Mouse (Mus musculus): ENCODE data around the gene Mllt6. TPM values are rescaled to one million over a fixed set of nuclear protein-coding genes. Genes with fewer than 3 reads are reported as not detected.
"Not testable (repeated sequence)": the region's sequence is repeated elsewhere in the genome, so short reads cannot be mapped to it uniquely, and the experiment has no call there.

Mllt6 gene
- polyA plus RNA-seq, 1 experiment from 2014 or later: 3.3 TPM

GRCm38 (mm10) chr11:97656269-97656971 is 6.8 kb upstream of the Mllt6 start:
- WGBS (ENCODE audit: insufficient replicate concordance): 69% methylated on average over 14 of the region's 14 CpGs
- Histone ChIP-seq H3K4me3 (ENCODE audit: low read depth, low read length) (no peak overlapping the region), H3K9me3 (replicated peaks; ENCODE audit: control insufficient read depth, low read length) (no peaks in the 10 kb centered on the region), H3K4me2 (no peak overlapping the region), H3K36me3 (ENCODE audit: control insufficient read depth, insufficient read depth, low read length) (no peaks in the 10 kb centered on the region), H3K9ac (ENCODE audit: low read depth, low read length) (no peak overlapping the region), H3K27me3 (ENCODE audit: control insufficient read depth, insufficient read depth, low read length) (no peaks in the 10 kb centered on the region; the same call in 1 of the 2 replicates), H3K4me1 (ENCODE audit: control insufficient read depth, insufficient read depth, low read length) (peaks cover 36% of the 10 kb centered on the region), H3K27ac (ENCODE audit: low read depth, low read length) (no peak overlapping the region)
- no peak for ATAC-seq (replicated peaks; ENCODE audit: insufficient number of reproducible peaks, low FRiP score, low TSS enrichment)

GRCm38 (mm10) chr11:97657184-97657945 is 5.8 kb upstream of the Mllt6 start:
- Histone ChIP-seq H3K4me3 (ENCODE audit: low read depth, low read length) (no peak overlapping the region), H3K27me3 (ENCODE audit: control insufficient read depth, insufficient read depth, low read length) (peaks cover 7% of the 10 kb centered on the region), H3K4me2 (no peak overlapping the region; the same call in 1 of the 2 replicates), H3K27ac (ENCODE audit: low read depth, low read length) (peak overlapping the region; percentile 35), H3K9me3 (replicated peaks; ENCODE audit: control insufficient read depth, low read length) (no peaks in the 10 kb centered on the region), H3K4me1 (ENCODE audit: control insufficient read depth, insufficient read depth, low read length) (peaks cover 45% of the 10 kb centered on the region), H3K36me3 (ENCODE audit: control insufficient read depth, insufficient read depth, low read length) (no peaks in the 10 kb centered on the region), H3K9ac (ENCODE audit: low read depth, low read length) (no peak overlapping the region)
- 45% methylated on average over 3 of the region's 6 CpGs for WGBS (ENCODE audit: insufficient replicate concordance)
- ATAC-seq (replicated peaks; ENCODE audit: insufficient number of reproducible peaks, low FRiP score, low TSS enrichment): no peak

- not testable (repeated sequence) for ATAC-seq (replicated peaks; ENCODE audit: insufficient number of reproducible peaks, low FRiP score, low TSS enrichment); H3K4me3 ChIP-seq (ENCODE audit: low read depth, low read length); H3K36me3 ChIP-seq (ENCODE audit: control insufficient read depth, insufficient read depth, low read length); H3K4me2 ChIP-seq; H3K9ac ChIP-seq (ENCODE audit: low read depth, low read length); H3K9me3 ChIP-seq (replicated peaks; ENCODE audit: control insufficient read depth, low read length); H3K27ac ChIP-seq (ENCODE audit: low read depth, low read length); H3K27me3 ChIP-seq (ENCODE audit: control insufficient read depth, insufficient read depth, low read length)
- peaks cover 48% of the 10 kb centered on the region for H3K4me1 ChIP-seq (ENCODE audit: control insufficient read depth, insufficient read depth, low read length)
- 80% methylated on average over 6 of the region's 6 CpGs for WGBS (ENCODE audit: insufficient replicate concordance)
Observed at GRCm38 (mm10) chr11:97657967-97658366, 5.2 kb upstream of the Mllt6 start.

DNA sequence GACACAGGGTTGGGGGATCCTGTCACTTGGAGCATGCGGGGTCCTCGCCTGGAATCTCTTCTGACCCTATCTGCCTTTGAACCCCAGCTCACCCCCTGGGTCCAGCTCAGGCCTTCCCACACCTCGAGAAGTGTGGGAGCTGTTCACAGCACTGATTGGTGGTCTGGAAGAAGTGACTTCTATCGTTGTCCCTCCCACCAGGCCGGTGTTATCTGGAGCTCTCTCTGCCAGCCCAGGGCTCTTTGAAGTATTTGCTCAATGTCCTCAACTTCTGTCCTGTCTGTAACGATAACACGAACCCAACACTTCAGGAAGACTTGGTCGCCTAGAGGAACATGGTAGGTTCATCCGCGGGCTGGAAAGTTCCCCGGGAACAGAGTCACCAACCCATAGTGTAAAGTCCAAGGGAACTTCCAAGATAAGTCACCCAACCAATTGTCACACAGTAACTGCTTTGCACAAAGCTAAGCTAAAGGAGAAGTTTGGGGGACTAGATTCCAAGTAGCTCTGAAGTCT is 4.4 kb upstream of the Mllt6 start:
- Histone ChIP-seq H3K4me2 (peak overlapping the region; percentile 86), H3K4me1 (ENCODE audit: control insufficient read depth, insufficient read depth, low read length) (peaks cover 48% of the 10 kb centered on the region), H3K27ac (ENCODE audit: low read depth, low read length) (no peak overlapping the region)

DNA sequence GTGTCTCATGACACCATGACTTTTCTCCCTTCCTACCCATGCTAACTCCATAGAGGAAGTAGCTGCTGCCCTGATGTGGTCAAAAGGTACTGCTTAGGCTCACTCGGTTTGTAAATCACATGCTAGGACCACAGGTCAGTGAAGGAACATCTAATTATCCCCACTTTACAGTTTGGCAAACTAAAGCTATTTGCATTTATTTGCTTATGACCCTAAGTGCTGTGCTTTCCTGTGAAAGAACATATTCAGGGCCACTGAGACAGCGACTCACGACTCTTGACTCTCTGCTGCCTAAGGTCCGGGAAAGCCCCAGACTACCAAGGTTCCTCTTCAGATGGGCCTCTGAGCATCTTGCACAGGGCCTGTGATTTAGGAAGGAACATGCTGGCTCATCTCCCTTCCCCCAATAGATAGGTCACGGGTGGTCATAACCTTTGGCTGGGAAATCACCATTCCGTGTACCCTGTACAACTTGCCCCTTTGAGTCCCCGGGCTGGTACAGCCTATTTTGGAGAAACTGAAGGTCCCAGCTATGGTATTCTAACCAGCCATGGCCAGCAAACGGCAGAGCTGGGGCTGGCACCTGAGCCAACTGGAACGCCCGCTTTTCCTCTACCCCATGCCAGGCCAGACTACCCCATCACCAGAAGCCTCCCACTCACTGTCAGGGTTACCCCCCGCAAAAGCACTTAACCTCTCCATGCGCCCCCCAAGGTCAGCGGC is 3.8 kb upstream of the Mllt6 start:
- Histone ChIP-seq H3K27me3 (ENCODE audit: control insufficient read depth, insufficient read depth, low read length) (peaks cover 8% of the 10 kb centered on the region), H3K27ac (ENCODE audit: low read depth, low read length) (peak overlapping the region; percentile 85), H3K4me3 (ENCODE audit: low read depth, low read length) (peak overlapping the region; percentile 82), H3K4me2 (peak overlapping the region; percentile 86), H3K9me3 (replicated peaks; ENCODE audit: control insufficient read depth, low read length) (no peaks in the 10 kb centered on the region), H3K36me3 (ENCODE audit: control insufficient read depth, insufficient read depth, low read length) (no peaks in the 10 kb centered on the region), H3K4me1 (ENCODE audit: control insufficient read depth, insufficient read depth, low read length) (peaks cover 48% of the 10 kb centered on the region), H3K9ac (ENCODE audit: low read depth, low read length) (peak overlapping the region; percentile 93)
- ATAC-seq (replicated peaks; ENCODE audit: insufficient number of reproducible peaks, low FRiP score, low TSS enrichment): no peak
- WGBS (ENCODE audit: insufficient replicate concordance): 8% methylated on average over 13 of the region's 13 CpGs

More for the DNA sequence above, 4.4 kb upstream of the Mllt6 start:
- Histone ChIP-seq H3K9ac (ENCODE audit: low read depth, low read length) (no peak overlapping the region), H3K9me3 (replicated peaks; ENCODE audit: control insufficient read depth, low read length) (no peaks in the 10 kb centered on the region), H3K4me3 (ENCODE audit: low read depth, low read length) (no peak overlapping the region), H3K36me3 (ENCODE audit: control insufficient read depth, insufficient read depth, low read length) (no peaks in the 10 kb centered on the region), H3K27me3 (ENCODE audit: control insufficient read depth, insufficient read depth, low read length) (peaks cover 8% of the 10 kb centered on the region)
- WGBS (ENCODE audit: insufficient replicate concordance): 21% methylated on average over 11 of the region's 11 CpGs
- ATAC-seq (replicated peaks; ENCODE audit: insufficient number of reproducible peaks, low FRiP score, low TSS enrichment): no peak

- Histone ChIP-seq H3K4me3 (ENCODE audit: low read depth, low read length) (peak overlapping the region; percentile 82), H3K27me3 (ENCODE audit: control insufficient read depth, insufficient read depth, low read length) (peaks cover 8% of the 10 kb centered on the region), H3K4me2 (peak overlapping the region; percentile 86), H3K9me3 (replicated peaks; ENCODE audit: control insufficient read depth, low read length) (no peaks in the 10 kb centered on the region), H3K36me3 (ENCODE audit: control insufficient read depth, insufficient read depth, low read length) (no peaks in the 10 kb centered on the region), H3K9ac (ENCODE audit: low read depth, low read length) (peak overlapping the region; percentile 93), H3K27ac (ENCODE audit: low read depth, low read length) (peak overlapping the region; percentile 85), H3K4me1 (ENCODE audit: control insufficient read depth, insufficient read depth, low read length) (peaks cover 52% of the 10 kb centered on the region)
- WGBS (ENCODE audit: insufficient replicate concordance): under 1% methylated on average over 75 of the region's 78 CpGs
- peak; percentile 79 for ATAC-seq (replicated peaks; ENCODE audit: insufficient number of reproducible peaks, low FRiP score, low TSS enrichment)
Observed at GRCm38 (mm10) chr11:97659990-97660714, 3.1 kb upstream of the Mllt6 start.

DNA sequence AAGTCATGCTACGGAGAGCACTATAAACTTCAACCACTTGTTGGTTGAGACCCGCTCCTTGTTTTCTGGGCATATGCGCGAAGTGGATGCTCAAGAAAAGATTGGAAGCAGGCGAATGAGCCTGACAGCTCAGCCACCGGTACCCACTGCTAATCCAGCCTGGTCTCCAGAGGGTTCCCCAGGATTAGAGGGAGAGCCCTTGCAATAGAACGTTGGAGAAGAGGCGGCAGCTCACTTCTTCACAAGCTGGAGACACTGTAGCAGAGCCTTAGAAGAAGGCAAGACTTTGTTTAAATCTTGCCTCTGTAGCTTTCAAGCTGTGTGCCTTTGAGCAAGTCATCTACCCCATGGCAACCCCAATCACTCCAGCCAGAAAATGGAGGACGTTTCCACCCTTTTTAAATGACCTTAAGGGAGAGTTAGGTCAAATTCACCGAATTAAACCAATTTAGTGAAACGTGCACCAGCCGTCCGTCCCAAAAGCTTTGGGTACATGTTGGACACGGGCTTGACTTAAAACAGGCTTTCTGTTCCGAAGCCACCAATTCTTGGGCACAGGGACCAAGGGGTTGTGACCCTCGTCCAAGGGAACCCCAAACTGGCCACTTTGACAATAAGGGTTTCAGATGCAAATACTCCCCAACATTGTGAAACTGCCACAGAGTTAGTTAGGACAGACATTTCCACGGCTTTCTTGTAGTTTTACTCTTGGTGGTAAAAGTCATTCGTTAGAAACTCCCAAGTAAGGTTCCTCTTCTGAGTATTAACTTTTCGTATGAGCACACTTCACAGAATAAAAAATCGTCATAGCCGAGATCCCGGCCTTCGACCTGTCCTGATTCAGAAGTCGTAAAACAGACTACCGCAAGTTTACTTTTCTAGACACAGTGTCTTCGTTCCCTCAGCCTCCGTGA is 2.2 kb upstream of the Mllt6 start:
- WGBS (ENCODE audit: insufficient replicate concordance): 4% methylated on average over 27 of the region's 27 CpGs
- peak overlapping the region; percentile 90; the same call in 1 of the 2 replicates for H3K9ac ChIP-seq (ENCODE audit: low read depth, low read length)
- no peaks in the 10 kb centered on the region for H3K9me3 ChIP-seq (replicated peaks; ENCODE audit: control insufficient read depth, low read length)
- H3K27ac ChIP-seq (ENCODE audit: low read depth, low read length): peak overlapping the region; percentile 92
- peak overlapping the region; percentile 86 for H3K4me2 ChIP-seq
- peaks cover 7% of the 10 kb centered on the region for H3K36me3 ChIP-seq (ENCODE audit: control insufficient read depth, insufficient read depth, low read length)
- H3K27me3 ChIP-seq (ENCODE audit: control insufficient read depth, insufficient read depth, low read length): peaks cover 8% of the 10 kb centered on the region
- H3K4me1 ChIP-seq (ENCODE audit: control insufficient read depth, insufficient read depth, low read length): peaks cover 50% of the 10 kb centered on the region
- H3K4me3 ChIP-seq (ENCODE audit: low read depth, low read length): peak overlapping the region; percentile 94
- no peak for ATAC-seq (replicated peaks; ENCODE audit: insufficient number of reproducible peaks, low FRiP score, low TSS enrichment)
